Comparison of ENCODE assay signal across 18 mouse cellular contexts in the genomic region with DNA sequence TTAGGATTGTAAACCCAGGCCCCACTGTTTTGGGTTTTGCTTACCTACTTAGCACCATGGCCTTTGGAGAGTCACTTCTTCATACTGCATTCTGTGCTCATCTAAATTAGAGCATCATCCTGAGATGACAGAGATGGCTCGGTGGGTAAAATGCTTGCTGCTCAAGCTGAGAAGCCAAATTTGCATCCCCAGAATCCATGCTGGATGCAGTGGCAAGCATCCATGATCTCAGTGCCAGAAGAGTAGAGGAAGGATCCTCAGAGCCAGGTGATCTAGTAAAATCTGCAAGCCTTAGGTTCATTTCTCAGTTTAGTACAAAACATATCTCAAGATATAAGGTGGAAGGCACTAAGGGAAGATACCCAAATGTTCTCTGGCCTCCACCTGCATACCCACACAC. TPM values are rescaled to one million over a fixed set of nuclear protein-coding genes. Genes with fewer than 3 reads are reported as not detected.
"Had no signal": no experiment of that assay in that cellular context is flagged by ENCODE, and none has a peak within 500 bp of the region (broad histone marks: within the 10 kb centered on the region; RNA-seq: fewer than 3 reads in every experiment).

No protein-coding gene starts in this region.

- H3K27me3 ChIP-seq: liver, embryonic 13.5 days had no signal

- H3K4me2 ChIP-seq: liver, embryonic 13.5 days; midbrain, embryonic 11.5 days had no signal

- H3K27ac ChIP-seq: left cerebral cortex, adult 2 months; liver, embryonic 13.5 days; stomach, postnatal 0 days had no signal

- H3K9me3 ChIP-seq: liver, embryonic 13.5 days had no signal

- DNase-seq: kidney, postnatal 10 days; kidney, postnatal 36 days; layer of hippocampus, postnatal 36 days; liver, embryonic 13.5 days; lung, adult 2 months; lung, postnatal 14 days; lung, postnatal 4 days; midbrain, embryonic 14.5 days; right cerebral cortex, adult 18-20 months; right cerebral cortex, postnatal 14 days; right cerebral cortex, postnatal 4 days; thymus, adult 2 months; thymus, postnatal 14 days; thymus, postnatal 4 days had no signal

- H3K36me3 ChIP-seq: liver, embryonic 13.5 days had no signal

- H3K4me3 ChIP-seq: left cerebral cortex, adult 2 months; liver, embryonic 13.5 days had no signal

- H3K9ac ChIP-seq: liver, embryonic 13.5 days had no signal

RNA-seq across cellular contexts. Expression of gene Reln, which starts 20.7 kb away (rescaled TPM):
- total RNA-seq: megakaryocyte progenitor cell, adult 5-6 weeks had no signal
